Mouse (Mus musculus): ENCODE measurements around the gene Ksr2. TPM values are rescaled to one million over a fixed set of nuclear protein-coding genes. Genes with fewer than 3 reads are reported as not detected.

Ksr2 gene
- total and polyA plus RNA-seq, 2 experiments from 2014 or later: 6.3 to 12.6 TPM

DNA sequence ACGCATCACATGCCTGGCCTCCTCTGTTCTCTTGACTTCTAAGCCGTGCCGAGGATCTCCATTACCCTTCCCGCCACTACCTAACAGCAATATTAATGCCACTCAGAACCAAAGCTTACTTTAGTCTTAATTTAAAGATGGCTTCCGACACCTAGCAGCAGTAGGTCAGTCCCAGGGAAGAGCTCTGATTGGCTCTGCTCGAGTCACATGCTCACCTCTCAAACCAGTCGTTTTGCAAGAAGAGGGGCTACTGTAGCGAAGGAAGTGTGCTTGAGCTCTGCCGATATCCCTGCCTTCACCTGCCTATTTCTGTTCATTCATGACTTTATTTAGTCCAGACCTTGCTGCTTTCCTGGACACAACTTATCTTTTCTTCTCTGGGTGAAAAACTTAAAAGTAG is 410.0 kb downstream of the Ksr2 start:
- Histone ChIP-seq H3K4me1 (ENCODE audit: insufficient read depth, low read length) (no peaks in the 10 kb centered on the region), H3K27me3 (ENCODE audit: insufficient read depth, low read length) (no peaks in the 10 kb centered on the region), H3K9ac (replicated peaks; ENCODE audit: low read length) (no peak overlapping the region), H3K4me2 (ENCODE audit: low read depth, low read length) (no peak overlapping the region), H3K36me3 (ENCODE audit: insufficient read depth, low read length) (no peaks in the 10 kb centered on the region), H3K9me3 (ENCODE audit: low read length) (no peaks in the 10 kb centered on the region), H3K27ac (no peak overlapping the region), H3K4me3 (ENCODE audit: low read length) (no peak overlapping the region)
- no peak for TF ChIP-seq CTCF (IDR thresholded peaks at IDR 0.05; ENCODE audit: low read depth)
- no peak for ATAC-seq
- no peak for DNase-seq (ENCODE audit: low spot score)
- 93% methylated on average over 9 of the region's 9 CpGs for WGBS

DNA sequence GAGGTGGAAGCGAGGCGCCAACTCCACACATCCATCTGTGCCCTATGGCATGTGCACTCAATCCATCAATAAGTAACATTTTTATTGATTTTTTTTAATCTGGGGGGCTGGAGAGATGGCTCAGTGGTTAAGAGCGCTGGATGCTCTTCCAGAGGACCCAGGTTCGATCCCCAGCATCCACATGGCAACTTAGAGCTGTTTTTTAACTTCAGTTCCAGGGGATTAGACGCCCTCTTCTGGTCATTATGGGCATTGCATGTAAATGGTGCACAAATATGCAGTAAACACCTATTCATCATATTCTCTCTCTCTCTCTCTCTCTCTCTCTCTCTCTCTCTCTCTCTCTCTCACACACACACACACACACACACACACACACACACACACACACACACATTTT is 410.7 kb downstream of the Ksr2 start:
- H3K9me3 ChIP-seq (ENCODE audit: low read length): no peaks in the 10 kb centered on the region
- no peak overlapping the region for H3K4me2 ChIP-seq (ENCODE audit: low read depth, low read length)
- no peak overlapping the region for H3K27ac ChIP-seq
- no peaks in the 10 kb centered on the region for H3K27me3 ChIP-seq (ENCODE audit: insufficient read depth, low read length)
- no peaks in the 10 kb centered on the region for H3K4me1 ChIP-seq (ENCODE audit: insufficient read depth, low read length)
- no peak overlapping the region for H3K4me3 ChIP-seq (ENCODE audit: low read length)
- DNase-seq (ENCODE audit: low spot score): no peak
- TF ChIP-seq CTCF (IDR thresholded peaks at IDR 0.05; ENCODE audit: low read depth): peak; percentile 52
- no peak for ATAC-seq
- no peak overlapping the region for H3K9ac ChIP-seq (replicated peaks; ENCODE audit: low read length)
- 77% methylated on average over 5 of the region's 5 CpGs for WGBS
- H3K36me3 ChIP-seq (ENCODE audit: insufficient read depth, low read length): no peaks in the 10 kb centered on the region

Other genes starting within 250 kb of the Ksr2 start
- gene Pebp1, start 126.4 kb upstream of the Ksr2 start, total RNA-seq (2014; rRNA removed): 1,096 and 1,413 TPM in 2 replicates
- gene Pebp1, start 126.4 kb upstream of the Ksr2 start, polyA plus RNA-seq (2015; fragmentation: Nextera tagmentation; extraction: Ambion mirVana): 1,008 and 1,032 TPM in 2 replicates
- 3.3 and 4.6 TPM in 2 replicates for gene Vsig10, start 94.9 kb upstream of the Ksr2 start, total RNA-seq (2014; rRNA removed)
- 3.4 and 4.7 TPM in 2 replicates for gene Vsig10, start 94.9 kb upstream of the Ksr2 start, polyA plus RNA-seq (2015; fragmentation: Nextera tagmentation; extraction: Ambion mirVana)
- gene Wsb2, start 56.7 kb upstream of the Ksr2 start, total RNA-seq (2014; rRNA removed): 412 and 421 TPM in 2 replicates
- gene Wsb2, start 56.7 kb upstream of the Ksr2 start, polyA plus RNA-seq (2015; fragmentation: Nextera tagmentation; extraction: Ambion mirVana): 296 and 321 TPM in 2 replicates
- gene Rfc5, start 25.0 kb upstream of the Ksr2 start, total RNA-seq (2014; rRNA removed): 16.6 and 17.8 TPM in 2 replicates
- gene Rfc5, start 25.0 kb upstream of the Ksr2 start, polyA plus RNA-seq (2015; fragmentation: Nextera tagmentation; extraction: Ambion mirVana): 26.5 and 29.2 TPM in 2 replicates

Data from hindbrain, postnatal 0 days (tissue).